Mouse (Mus musculus) cerebellum, postnatal 36 days (tissue): ENCODE measurements around the gene Lypd5.
A peak's percentile ranks its signal among the peaks of the same experiment; 100 is the strongest.
"Not testable (repeated sequence)": the region's sequence is repeated elsewhere in the genome, so short reads cannot be mapped to it uniquely, and the experiment has no call there.

Experiments used
- DNase-seq, 2 experiments: peaks; one replicate each; pipeline ENCODE4 v3.0.0; 2021 to 2022; ENCODE audit warnings: mixed read lengths in 2 of 2

The Lypd5 gene

GRCm38 (mm10) chr7:24384070-24384469 is 35.1 kb downstream of the Lypd5 start:
- DNase-seq, result no peak

GRCm38 (mm10) chr7:24384827-24385226 is 35.8 kb downstream of the Lypd5 start:
- peak; percentile 76 to 80 for DNase-seq

GRCm38 (mm10) chr7:24387059-24387556 is 38.1 kb downstream of the Lypd5 start:
- no peak for DNase-seq

DNA sequence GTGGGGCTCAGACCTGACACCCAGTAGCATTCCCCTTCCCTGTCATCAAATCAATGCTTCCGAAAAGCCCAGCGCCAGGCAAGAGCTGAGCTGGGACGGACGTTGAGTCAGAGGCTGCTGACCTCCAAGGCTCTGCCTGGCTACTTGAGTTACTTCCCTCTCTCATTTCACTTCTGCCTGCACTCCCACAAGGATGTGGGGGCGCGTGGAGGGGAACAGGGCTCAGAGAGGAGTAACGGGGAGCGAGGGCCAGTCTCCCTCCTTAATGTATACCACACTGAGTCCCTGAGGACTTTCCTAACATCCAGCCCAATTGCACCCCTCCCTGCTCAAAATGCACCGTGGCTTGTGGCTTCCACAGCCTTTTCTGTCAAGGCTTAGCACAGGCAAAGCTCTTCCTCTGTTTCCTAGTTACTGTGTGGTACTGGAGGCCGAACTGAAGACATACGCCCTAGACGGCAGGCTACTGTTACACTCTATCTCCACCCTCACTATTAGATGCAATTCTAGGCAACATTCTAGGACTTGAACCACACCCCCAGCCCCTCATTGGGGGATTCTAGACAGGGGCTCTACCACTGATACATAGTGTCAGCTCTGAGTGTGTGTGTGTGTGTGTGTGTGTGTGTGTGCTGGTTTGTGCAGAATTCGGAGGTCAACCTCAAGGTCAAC is 40.7 kb downstream of the Lypd5 start:
- DNase-seq, result no peak

DNA sequence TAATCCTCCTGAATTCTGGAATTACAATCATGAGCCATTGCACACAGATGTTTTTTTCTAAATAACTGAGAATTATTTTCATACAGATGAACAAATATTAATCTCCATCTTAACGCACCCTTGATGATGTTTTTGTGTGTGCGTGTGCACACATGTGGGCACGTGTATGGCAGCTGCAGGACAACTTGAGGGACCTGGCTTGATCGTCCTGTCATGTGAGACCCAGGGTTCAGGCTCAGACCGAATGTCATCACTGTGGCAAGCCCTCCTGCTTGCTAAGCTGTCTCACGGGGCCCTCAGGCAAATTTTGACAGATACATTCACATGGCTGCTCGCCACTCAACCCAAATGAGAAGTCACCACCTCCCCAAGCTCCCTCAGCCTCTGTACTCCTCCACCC is 41.5 kb downstream of the Lypd5 start:
- no peak for DNase-seq

GRCm38 (mm10) chr7:24391077-24391476 is 42.1 kb downstream of the Lypd5 start:
- DNase-seq, result no peak

DNA sequence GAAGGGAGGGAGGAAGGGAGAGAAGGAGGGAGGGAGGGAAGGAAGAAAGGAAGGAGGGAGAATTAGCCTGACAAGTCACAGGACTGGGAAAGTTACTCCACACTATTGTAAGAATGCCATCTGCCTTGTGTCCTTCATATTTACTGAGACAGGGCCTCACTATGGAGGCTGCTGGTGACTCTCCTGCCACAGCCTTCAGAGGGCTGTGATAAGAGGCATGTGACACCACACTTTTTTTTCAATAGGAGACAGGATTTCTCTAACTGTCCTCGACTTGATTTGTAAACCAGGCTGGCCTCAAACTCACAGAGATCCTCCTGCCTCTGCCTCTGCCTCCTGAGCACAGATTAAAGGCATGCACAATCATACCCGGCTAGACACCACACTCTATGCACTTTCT is 42.7 kb downstream of the Lypd5 start:
- DNase-seq, result no peak

DNA sequence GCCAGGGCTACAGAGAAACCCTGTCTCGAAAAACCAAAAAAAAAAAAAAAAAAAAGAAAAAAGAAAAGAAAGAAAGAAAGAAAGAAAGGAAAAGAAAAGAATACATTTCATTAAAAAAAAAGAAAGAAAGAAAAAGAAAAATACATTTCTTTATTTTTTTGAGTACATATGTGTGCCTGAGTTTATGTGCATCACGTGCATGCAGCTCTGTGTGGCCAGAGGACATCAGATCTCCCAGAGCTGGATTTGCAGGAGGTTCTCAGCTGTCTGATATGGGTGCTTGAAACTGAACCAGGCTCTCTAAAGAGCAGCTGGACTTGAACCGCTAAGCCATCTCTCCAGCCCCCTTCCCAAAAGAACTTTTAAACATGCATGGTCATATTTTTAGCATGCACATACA is 45.1 kb downstream of the Lypd5 start:
- no peak for DNase-seq

- no peak for DNase-seq
These were observed 45.6 kb downstream of the Lypd5 start for GRCm38 (mm10) chr7:24394475-24395161.

DNA sequence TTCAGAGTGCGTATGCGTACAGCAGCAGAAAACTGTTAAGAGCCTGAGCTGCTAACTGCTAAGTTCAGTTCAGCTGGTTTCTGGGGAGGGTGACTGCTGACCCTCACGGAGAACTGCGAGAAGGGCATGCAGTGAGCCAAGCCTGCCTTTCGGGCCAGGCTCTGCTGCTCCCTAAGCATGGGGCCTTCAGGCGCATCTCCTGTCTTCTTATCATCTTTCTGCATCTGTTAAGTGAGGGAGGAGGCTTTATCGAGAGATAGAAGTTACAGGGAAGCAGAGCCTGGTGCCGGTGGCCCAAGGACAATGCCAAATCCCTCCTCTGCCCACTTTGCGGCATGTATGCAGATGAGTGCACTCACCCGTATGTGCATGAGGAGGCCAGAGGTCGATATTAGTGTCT is 47.8 kb downstream of the Lypd5 start:
- DNase-seq, result no peak

- no peak for DNase-seq
These were observed 49.4 kb downstream of the Lypd5 start for GRCm38 (mm10) chr7:24398364-24398913.

GRCm38 (mm10) chr7:24399256-24400081 is 50.5 kb downstream of the Lypd5 start, which contains the start of gene Smg9:
Gene Smg9 (plus strand): TSS chr7:24399619.
- peak; percentile 97 for DNase-seq

DNA sequence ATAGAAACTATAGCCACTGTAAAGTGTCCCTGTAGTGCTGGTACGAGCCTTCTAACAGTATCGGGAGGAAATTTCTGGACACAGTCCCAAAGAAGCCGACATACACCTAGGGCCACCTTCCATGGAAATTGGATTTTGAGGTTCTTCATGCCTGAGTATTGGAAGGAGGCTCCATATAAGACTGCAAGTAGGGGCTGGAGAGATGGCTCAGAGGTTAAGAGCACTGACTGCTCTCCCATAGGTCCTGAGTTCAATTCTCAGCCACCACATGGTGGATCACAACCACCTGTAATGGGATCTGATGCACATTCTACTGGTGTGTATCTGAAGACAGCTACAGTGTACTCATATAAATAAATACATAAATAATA is 51.1 kb downstream of the Lypd5 start:
- DNase-seq, result no peak

GRCm38 (mm10) chr7:24400489-24400888 is 51.5 kb downstream of the Lypd5 start:
- DNase-seq, result not testable (repeated sequence)

- no peak for DNase-seq
These were observed 53.9 kb downstream of the Lypd5 start for GRCm38 (mm10) chr7:24402851-24403250.
